ENCODE assay signal across 14 mouse cellular contexts in genomic region chr12:111791474-111792104, GRCm38 (mm10). TPM values are rescaled to one million over a fixed set of nuclear protein-coding genes. Genes with fewer than 3 reads are reported as not detected.
DNase-seq lines count a peak whose midpoint lies in the region; ATAC-seq and TF ChIP-seq lines count a peak whose summit lies in the region.
"Had no signal": no experiment of that assay in that cellular context is flagged by ENCODE, and none has a peak within 500 bp of the region (broad histone marks: within the 10 kb centered on the region; RNA-seq: fewer than 3 reads in every experiment).

No protein-coding gene starts in this region.

- no peaks in the 10 kb centered on the region for H3K27me3 ChIP-seq in intestine, postnatal 0 days (replicated peaks; ENCODE audit: control insufficient read depth, insufficient read depth, low read length)
- H3K27me3 ChIP-seq in intestine, embryonic 16.5 days (replicated peaks; ENCODE audit: control insufficient read depth, insufficient read depth, low read length): no peaks in the 10 kb centered on the region
- no peaks in the 10 kb centered on the region for H3K27me3 ChIP-seq in midbrain, embryonic 14.5 days (ENCODE audit: control insufficient read depth, insufficient read depth, low read length)
- no peaks in the 10 kb centered on the region for H3K27me3 ChIP-seq in midbrain, postnatal 0 days (ENCODE audit: insufficient read depth, low read length)
- no peaks in the 10 kb centered on the region for H3K27me3 ChIP-seq in forebrain, embryonic 14.5 days (replicated peaks; ENCODE audit: control insufficient read depth, insufficient read depth, low read length)

- TF ChIP-seq CTCF in intestine, postnatal 0 days (IDR thresholded peaks at IDR 0.05; ENCODE audit: low read depth): no peak
- TF ChIP-seq CTCF in midbrain, postnatal 0 days (IDR thresholded peaks at IDR 0.05): no peak
- TF ChIP-seq CTCF in olfactory bulb, adult 2 months (IDR thresholded peaks at IDR 0.05; ENCODE audit: insufficient read depth, low read depth, low read length): no peak

- H3K36me3 ChIP-seq in intestine, postnatal 0 days (ENCODE audit: control insufficient read depth, insufficient read depth): peaks cover 88% of the 10 kb centered on the region
- peaks cover 33% of the 10 kb centered on the region for H3K36me3 ChIP-seq in intestine, embryonic 16.5 days (ENCODE audit: control insufficient read depth, insufficient read depth, low read length)
- H3K36me3 ChIP-seq in midbrain, embryonic 14.5 days (ENCODE audit: control insufficient read depth, insufficient read depth, low read length): peaks cover 98% of the 10 kb centered on the region
- H3K36me3 ChIP-seq in midbrain, postnatal 0 days (ENCODE audit: insufficient read depth, low read length): peaks cover 73% of the 10 kb centered on the region
- H3K36me3 ChIP-seq in forebrain, embryonic 14.5 days (ENCODE audit: control insufficient read depth, insufficient read depth, low read length): peaks cover 100% of the 10 kb centered on the region

- H3K4me2 ChIP-seq in intestine, postnatal 0 days (replicated peaks; ENCODE audit: low read depth): no peak overlapping the region
- H3K4me2 ChIP-seq in intestine, embryonic 16.5 days (ENCODE audit: low read depth, low read length): no peak overlapping the region
- no peak overlapping the region for H3K4me2 ChIP-seq in midbrain, embryonic 14.5 days (ENCODE audit: low read length)
- no peak overlapping the region for H3K4me2 ChIP-seq in midbrain, postnatal 0 days (ENCODE audit: low read depth, low read length, poor library complexity, severe bottlenecking)
- no peak overlapping the region for H3K4me2 ChIP-seq in forebrain, embryonic 14.5 days (ENCODE audit: low read length)

- peaks cover 9% of the 10 kb centered on the region; the same call in 1 of the 2 replicates for H3K4me1 ChIP-seq in intestine, postnatal 0 days (replicated peaks; ENCODE audit: control insufficient read depth, insufficient read depth, low read length)
- H3K4me1 ChIP-seq in intestine, embryonic 16.5 days (ENCODE audit: control insufficient read depth, insufficient read depth, low read length): peaks cover 27% of the 10 kb centered on the region
- no peaks in the 10 kb centered on the region for H3K4me1 ChIP-seq in midbrain, embryonic 14.5 days (ENCODE audit: control insufficient read depth, insufficient read depth, low read length)
- H3K4me1 ChIP-seq in midbrain, postnatal 0 days (ENCODE audit: insufficient read depth, low read length): no peaks in the 10 kb centered on the region
- H3K4me1 ChIP-seq in forebrain, embryonic 14.5 days (ENCODE audit: control insufficient read depth, insufficient read depth, low read length): peaks cover 3% of the 10 kb centered on the region; the same call in 1 of the 2 replicates
- H3K4me1 ChIP-seq in olfactory bulb, adult 2 months (ENCODE audit: control insufficient read depth, insufficient read depth, low read length): peaks cover 34% of the 10 kb centered on the region

- no peak for TF ChIP-seq POLR2A in olfactory bulb, adult 2 months (IDR thresholded peaks at IDR 0.05; ENCODE audit: insufficient read depth, low read depth, low read length)

- DNase-seq in midbrain, embryonic 14.5 days: no peak
- no peak for DNase-seq in midbrain, postnatal 0 days (ENCODE audit: low spot score)
- DNase-seq in forebrain, embryonic 14.5 days (ENCODE audit: low spot score): peak; percentile 37
- DNase-seq in kidney, postnatal 14 days: no peak
- DNase-seq: adrenal gland, postnatal 14 days; cerebellum, adult 9-10 months; embryo, embryonic 11 days; kidney, adult 2 months; kidney, postnatal 36 days; left cerebral cortex, postnatal 4 days had no signal

- H3K27ac ChIP-seq in intestine, postnatal 0 days (ENCODE audit: low read depth, low read length): peak overlapping the region; percentile 68
- no peak overlapping the region for H3K27ac ChIP-seq in intestine, embryonic 16.5 days (ENCODE audit: low read length)
- 0 out of 2 replicates have a peak overlapping the region, but pooled peaks have one; percentile 20 for H3K27ac ChIP-seq in midbrain, embryonic 14.5 days (replicated peaks; ENCODE audit: low read depth, low read length)
- no peak overlapping the region for H3K27ac ChIP-seq in midbrain, postnatal 0 days (ENCODE audit: low read depth, low read length)
- H3K27ac ChIP-seq in forebrain, embryonic 14.5 days (ENCODE audit: low read depth, low read length): peak overlapping the region; percentile 76
- peak overlapping the region; percentile 64 for H3K27ac ChIP-seq in olfactory bulb, adult 2 months (ENCODE audit: insufficient read depth, low read depth, low read length)
- H3K27ac ChIP-seq: hindbrain, embryonic 10.5 days had no signal

- H3K9me3 ChIP-seq in intestine, postnatal 0 days (ENCODE audit: control insufficient read depth): no peaks in the 10 kb centered on the region
- no peaks in the 10 kb centered on the region for H3K9me3 ChIP-seq in intestine, embryonic 16.5 days (ENCODE audit: control insufficient read depth, low read length)
- no peaks in the 10 kb centered on the region for H3K9me3 ChIP-seq in midbrain, embryonic 14.5 days (ENCODE audit: control insufficient read depth, low read length)
- H3K9me3 ChIP-seq in midbrain, postnatal 0 days (ENCODE audit: low read length): no peaks in the 10 kb centered on the region
- no peaks in the 10 kb centered on the region for H3K9me3 ChIP-seq in forebrain, embryonic 14.5 days (replicated peaks; ENCODE audit: control insufficient read depth, low read length)
- H3K9me3 ChIP-seq: hindbrain, embryonic 10.5 days had no signal

- H3K9ac ChIP-seq in intestine, postnatal 0 days (ENCODE audit: low read depth, low read length): no peak overlapping the region
- H3K9ac ChIP-seq in intestine, embryonic 16.5 days (ENCODE audit: low read depth, low read length): no peak overlapping the region
- no peak overlapping the region for H3K9ac ChIP-seq in midbrain, embryonic 14.5 days (replicated peaks; ENCODE audit: low read length)
- no peak overlapping the region for H3K9ac ChIP-seq in midbrain, postnatal 0 days (replicated peaks; ENCODE audit: low read length, poor library complexity, severe bottlenecking)
- no peak overlapping the region for H3K9ac ChIP-seq in forebrain, embryonic 14.5 days (ENCODE audit: low read length)

- 85% methylated on average over 13 of the region's 13 CpGs for WGBS in intestine, postnatal 0 days
- 89% methylated on average over 13 of the region's 13 CpGs for WGBS in intestine, embryonic 16.5 days
- 83% methylated on average over 13 of the region's 13 CpGs for WGBS in midbrain, embryonic 14.5 days
- WGBS in midbrain, postnatal 0 days: 83% methylated on average over 13 of the region's 13 CpGs
- WGBS in forebrain, embryonic 14.5 days: 86% methylated on average over 13 of the region's 13 CpGs
- 63% methylated on average over 13 of the region's 13 CpGs for WGBS in olfactory bulb, adult 2 months

- ATAC-seq in intestine, postnatal 0 days: no peak
- ATAC-seq in intestine, embryonic 16.5 days: no peak
- ATAC-seq in midbrain, embryonic 14.5 days (ENCODE audit: low FRiP score, low TSS enrichment): no peak
- no peak for ATAC-seq in midbrain, postnatal 0 days (ENCODE audit: low FRiP score)
- peak; percentile 29; the same call in 1 of the 2 replicates for ATAC-seq in forebrain, embryonic 14.5 days

- no peak overlapping the region for H3K4me3 ChIP-seq in intestine, postnatal 0 days (ENCODE audit: low read depth, low read length)
- no peak overlapping the region for H3K4me3 ChIP-seq in intestine, embryonic 16.5 days (ENCODE audit: low read length)
- H3K4me3 ChIP-seq in midbrain, embryonic 14.5 days (replicated peaks; ENCODE audit: low read depth, low read length): no peak overlapping the region
- no peak overlapping the region for H3K4me3 ChIP-seq in midbrain, postnatal 0 days (ENCODE audit: low read depth, low read length)
- no peak overlapping the region for H3K4me3 ChIP-seq in forebrain, embryonic 14.5 days (ENCODE audit: low read depth, low read length)
- no peak overlapping the region for H3K4me3 ChIP-seq in olfactory bulb, adult 2 months (ENCODE audit: insufficient read depth, low read depth, low read length)
- H3K4me3 ChIP-seq: hindbrain, embryonic 10.5 days had no signal

RNA-seq across cellular contexts. Expression of gene Xrcc3, which starts 22.1 kb away (rescaled TPM):
- 3.4 and 6.1 TPM in 2 replicates for polyA plus RNA-seq in intestine, postnatal 0 days (2015; fragmentation: Nextera tagmentation; extraction: Ambion mirVana)
- polyA plus RNA-seq in intestine, embryonic 16.5 days (2015; fragmentation: Nextera tagmentation; extraction: Ambion mirVana): 10.6 and 11.0 TPM in 2 replicates
- 2.3 and 3.2 TPM in 2 replicates for polyA plus RNA-seq in midbrain, embryonic 14.5 days (2014; fragmentation: Nextera tagmentation; extraction: Ambion mirVana)
- total RNA-seq in midbrain, postnatal 0 days (2014; rRNA removed): 4.1 and 5.4 TPM in 2 replicates
- polyA plus RNA-seq in midbrain, postnatal 0 days (2015; fragmentation: Nextera tagmentation; extraction: Ambion mirVana): 1.7 and 2.5 TPM in 2 replicates
- 3.0 and 3.7 TPM in 2 replicates for polyA plus RNA-seq in forebrain, embryonic 14.5 days (2014; fragmentation: Nextera tagmentation; extraction: Ambion mirVana)
- not detected in 2 replicates for polyA plus RNA-seq in olfactory bulb, adult 2 months (2012; ENCODE audit: insufficient read depth, insufficient read length, low replicate concordance, missing spikeins)

RNA-seq across cellular contexts. Expression of gene Zfyve21, which starts 22.4 kb away (rescaled TPM):
- 104 and 107 TPM in 2 replicates for polyA plus RNA-seq in intestine, postnatal 0 days (2015; fragmentation: Nextera tagmentation; extraction: Ambion mirVana)
- 232 and 245 TPM in 2 replicates for polyA plus RNA-seq in intestine, embryonic 16.5 days (2015; fragmentation: Nextera tagmentation; extraction: Ambion mirVana)
- 29.7 and 33.7 TPM in 2 replicates for polyA plus RNA-seq in midbrain, embryonic 14.5 days (2014; fragmentation: Nextera tagmentation; extraction: Ambion mirVana)
- total RNA-seq in midbrain, postnatal 0 days (2014; rRNA removed): 30.6 and 30.9 TPM in 2 replicates
- 29.7 and 37.2 TPM in 2 replicates for polyA plus RNA-seq in midbrain, postnatal 0 days (2015; fragmentation: Nextera tagmentation; extraction: Ambion mirVana)
- polyA plus RNA-seq in forebrain, embryonic 14.5 days (2014; fragmentation: Nextera tagmentation; extraction: Ambion mirVana): 43.0 and 45.0 TPM in 2 replicates
- not detected in 2 replicates for polyA plus RNA-seq in olfactory bulb, adult 2 months (2012; ENCODE audit: insufficient read depth, insufficient read length, low replicate concordance, missing spikeins)

RNA-seq across cellular contexts. Expression of gene Klc1, which starts 32.9 kb away (rescaled TPM):
- polyA plus RNA-seq in intestine, postnatal 0 days (2015; fragmentation: Nextera tagmentation; extraction: Ambion mirVana): 42.9 and 45.7 TPM in 2 replicates
- 75.7 and 83.4 TPM in 2 replicates for polyA plus RNA-seq in intestine, embryonic 16.5 days (2015; fragmentation: Nextera tagmentation; extraction: Ambion mirVana)
- polyA plus RNA-seq in midbrain, embryonic 14.5 days (2014; fragmentation: Nextera tagmentation; extraction: Ambion mirVana): 621 and 628 TPM in 2 replicates
- total RNA-seq in midbrain, postnatal 0 days (2014; rRNA removed): 509 and 579 TPM in 2 replicates
- 653 and 669 TPM in 2 replicates for polyA plus RNA-seq in midbrain, postnatal 0 days (2015; fragmentation: Nextera tagmentation; extraction: Ambion mirVana)
- polyA plus RNA-seq in forebrain, embryonic 14.5 days (2014; fragmentation: Nextera tagmentation; extraction: Ambion mirVana): 391 and 464 TPM in 2 replicates
- polyA plus RNA-seq in olfactory bulb, adult 2 months (2012; ENCODE audit: insufficient read depth, insufficient read length, low replicate concordance, missing spikeins): 135 and 1,741 TPM in 2 replicates

Comparison
In these comparisons a context has a peak if more than half of its experiments do, and no peak if none do; other contexts are left out.
1. H3K27ac ChIP-seq: peak in intestine, postnatal 0 days (single experiment), midbrain, embryonic 14.5 days (single experiment), forebrain, embryonic 14.5 days (single experiment) and olfactory bulb, adult 2 months (single experiment); none in intestine, embryonic 16.5 days (single experiment) and midbrain, postnatal 0 days (single experiment).
2. RNA of gene Zfyve21, which starts 22.4 kb away (polyA plus RNA-seq): 232 to 245 TPM in intestine, embryonic 16.5 days, 104 to 107 TPM in intestine, postnatal 0 days, 43.0 to 45.0 TPM in forebrain, embryonic 14.5 days, 29.7 to 33.7 TPM in midbrain, embryonic 14.5 days and 29.7 to 37.2 TPM in midbrain, postnatal 0 days; not detected in olfactory bulb, adult 2 months; every median in the first group is over 10 times any median in the second.